Mouse (Mus musculus) right cerebral cortex, postnatal 36 days (tissue): ENCODE results near the gene Aspg.

Source experiments
- DNase-seq, 2 experiments: peaks; one replicate each; pipeline ENCODE4 v3.0.0; 2022; ENCODE audit warnings: low spot score in 2 of 2, mixed read lengths in 1 of 2

The Aspg gene

DNA sequence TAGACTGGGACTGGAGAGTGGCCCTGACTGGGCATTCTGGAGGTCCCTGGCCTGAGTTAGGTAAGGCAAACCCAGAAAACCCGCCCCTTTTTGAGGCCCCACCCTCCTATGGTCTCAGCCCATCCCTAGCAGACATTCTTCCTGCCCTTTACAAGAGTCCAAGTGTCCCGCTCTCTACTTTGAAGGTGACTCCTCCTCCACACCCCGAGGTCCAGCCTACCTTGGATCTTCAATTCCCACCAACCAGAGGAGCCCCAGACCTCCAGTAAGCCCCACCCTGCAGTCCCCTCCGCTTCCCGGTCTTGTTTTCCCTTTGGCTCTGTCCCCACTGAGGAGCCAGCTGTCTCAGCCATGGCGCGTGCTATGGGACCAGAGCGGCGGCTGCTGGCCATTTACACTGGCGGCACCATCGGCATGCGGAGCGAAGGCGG is at the start of gene Aspg:
Aspg (plus strand) TSS at position 139 of the 431 bp plus-strand sequence.
- DNase-seq = no peak

- DNase-seq = peak; percentile 38 to 43
Measured at GRCm38 (mm10) chr12:112077651-112078050, 28.8 kb upstream of the Aspg start.

- DNase-seq = no peak
Measured at GRCm38 (mm10) chr12:112079911-112080310, 26.6 kb upstream of the Aspg start.

- no peak for DNase-seq
Measured at GRCm38 (mm10) chr12:112080911-112081310, 25.6 kb upstream of the Aspg start.

DNA sequence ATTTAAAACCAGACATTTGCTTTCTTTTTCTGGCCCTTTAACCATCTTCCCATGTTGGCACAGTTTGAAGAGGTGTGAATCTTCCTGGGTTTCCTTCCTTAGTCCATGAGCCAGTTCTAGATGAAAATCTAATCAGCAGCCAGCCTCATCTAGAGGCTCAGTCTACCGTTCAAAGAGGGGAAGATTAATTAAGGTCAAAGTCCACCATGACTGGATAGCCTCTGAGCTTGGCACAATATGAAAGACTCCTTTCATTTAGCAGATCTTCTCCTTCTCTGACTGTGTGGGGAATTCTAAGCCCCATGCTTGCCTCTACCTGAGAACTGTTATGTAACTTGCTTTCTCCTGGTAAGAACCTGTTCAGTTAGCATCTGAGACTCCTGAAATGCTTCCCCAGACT is 24.2 kb upstream of the Aspg start:
- DNase-seq = no peak

DNA sequence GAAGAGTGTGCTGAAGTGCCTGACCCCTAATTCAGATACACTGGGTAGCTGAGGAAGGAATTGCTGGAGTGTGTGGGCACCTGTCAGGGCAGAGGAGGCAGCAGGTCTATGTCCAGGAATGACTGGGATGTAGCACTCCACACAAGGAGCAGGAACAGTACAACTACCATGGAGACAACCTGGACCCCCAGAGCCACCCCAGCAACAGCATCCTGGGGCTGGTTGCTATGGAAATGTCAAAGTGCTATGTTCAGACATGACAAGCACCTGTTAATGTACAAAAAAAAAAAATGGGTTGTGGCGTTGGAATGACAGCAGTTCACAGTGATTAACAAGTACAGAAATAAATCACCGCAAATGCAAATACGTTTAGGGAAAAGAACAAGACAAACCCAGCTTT is 20.2 kb upstream of the Aspg start:
- no peak for DNase-seq

- no peak for DNase-seq
Measured at GRCm38 (mm10) chr12:112086726-112087125, 19.8 kb upstream of the Aspg start.

- DNase-seq = no peak
Measured at GRCm38 (mm10) chr12:112088609-112089324, 17.7 kb upstream of the Aspg start.

DNA sequence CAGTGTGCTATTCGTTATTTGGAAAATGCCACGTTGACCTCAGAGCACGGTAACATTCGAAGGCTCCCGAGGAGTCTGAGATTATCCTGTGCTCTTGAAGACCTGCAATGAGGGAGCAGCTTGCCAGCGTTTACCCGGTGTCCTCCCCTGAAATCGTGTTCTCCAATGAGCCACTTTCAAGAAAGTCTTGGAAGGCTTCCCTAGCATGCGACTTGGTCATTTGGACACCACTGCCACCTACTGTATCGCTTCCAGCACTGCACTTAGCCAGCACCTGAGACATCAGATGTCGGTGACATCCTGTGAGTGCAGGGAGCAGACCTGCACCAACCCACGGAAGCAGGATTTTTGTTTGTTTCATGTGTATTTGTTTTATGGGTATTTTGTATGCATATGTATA is 15.4 kb upstream of the Aspg start:
- DNase-seq = peak; percentile 37 to 65

DNA sequence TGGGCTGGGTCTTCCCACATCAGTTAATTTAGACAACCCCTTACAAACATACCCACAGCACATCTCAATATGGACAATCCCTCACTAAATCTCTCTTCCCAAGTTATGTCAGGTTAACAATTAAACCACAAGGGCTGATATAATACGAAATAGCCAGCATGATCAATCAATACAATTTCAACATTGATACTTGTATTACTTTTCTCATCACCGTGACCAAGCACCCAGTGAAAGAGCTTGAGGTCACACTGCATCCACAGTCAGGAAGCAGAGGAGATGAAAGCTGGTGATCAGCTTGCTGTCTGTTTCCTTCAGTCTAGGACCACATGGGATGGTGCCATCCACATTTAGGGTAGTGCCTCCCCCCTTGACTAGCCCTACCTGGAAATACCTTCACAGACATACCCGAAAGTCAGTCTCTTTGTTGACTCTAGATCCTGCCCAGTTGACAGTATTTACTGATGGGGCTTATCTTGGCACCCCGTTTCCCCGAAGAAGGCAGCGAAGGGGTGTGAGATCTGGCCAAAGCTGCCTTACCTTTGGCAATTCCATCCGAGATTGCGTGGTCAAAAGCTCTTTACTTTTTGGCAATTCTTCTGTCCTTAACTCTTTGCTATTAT is 12.1 kb upstream of the Aspg start:
- no peak for DNase-seq

GRCm38 (mm10) chr12:112096051-112096732 is 10.3 kb upstream of the Aspg start:
- DNase-seq = peak; percentile 59 to 66

DNA sequence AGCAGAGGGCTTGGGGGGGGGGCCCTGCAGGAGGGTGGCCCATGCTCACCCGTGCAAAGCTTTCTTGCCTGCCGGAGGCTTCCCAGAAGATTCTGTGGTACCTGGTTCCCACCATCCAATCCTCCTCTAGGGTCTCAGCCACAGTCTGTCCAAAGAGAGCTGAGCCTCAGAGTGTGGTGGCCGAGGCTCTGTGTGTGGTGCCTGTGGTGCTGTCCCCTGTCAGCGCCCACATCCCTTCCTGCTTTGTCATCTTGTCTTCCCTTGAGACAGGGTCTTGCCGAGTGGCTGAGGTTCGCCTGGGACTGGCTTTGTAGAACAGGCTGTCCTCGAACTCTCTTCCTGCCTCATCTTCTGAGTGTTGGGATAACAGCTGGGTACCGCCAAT is 9.8 kb upstream of the Aspg start:
- DNase-seq = no peak

DNA sequence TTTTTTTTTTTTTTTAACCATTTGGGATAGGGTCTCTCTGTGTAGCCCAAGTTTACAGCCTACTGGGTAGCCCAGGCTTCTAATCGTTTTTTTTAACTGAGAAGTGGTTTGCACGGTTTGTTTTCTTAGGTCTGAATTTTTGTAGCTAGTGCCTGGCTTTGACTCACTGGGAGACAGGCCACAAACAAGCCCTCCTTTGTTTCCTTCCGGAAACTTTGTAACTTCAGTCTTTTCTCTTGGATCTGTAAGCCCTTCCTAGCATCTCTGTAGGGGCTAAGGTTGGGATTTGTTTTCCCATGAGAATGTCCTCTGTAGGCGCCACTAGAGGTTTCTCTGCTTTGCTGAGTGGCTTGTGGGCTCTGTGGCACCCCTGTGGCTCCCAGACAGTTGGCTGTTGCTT is 6.4 kb upstream of the Aspg start:
- DNase-seq = no peak

DNA sequence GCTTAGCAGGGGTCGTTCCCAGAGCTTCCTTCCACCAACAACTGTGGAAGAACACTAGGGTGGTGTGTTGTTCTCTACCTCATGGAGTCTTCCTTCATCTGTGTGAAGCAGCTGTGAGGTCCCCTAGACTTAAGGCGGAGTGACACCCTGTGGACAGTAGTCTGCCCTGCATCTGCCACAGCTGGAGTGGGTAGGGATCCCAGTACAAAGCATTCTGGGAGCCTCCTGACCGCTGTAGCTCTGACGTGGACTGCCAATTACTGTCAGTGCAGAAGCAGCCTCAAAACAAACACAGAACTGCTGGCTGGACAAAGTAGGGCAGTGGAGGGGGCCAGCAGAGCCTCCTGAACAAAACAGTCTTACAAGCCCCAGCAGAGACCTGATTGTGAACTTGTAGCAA is 5.4 kb upstream of the Aspg start:
- no peak for DNase-seq

- no peak for DNase-seq
Measured at GRCm38 (mm10) chr12:112103179-112103578, 3.3 kb upstream of the Aspg start.

GRCm38 (mm10) chr12:112104890-112105289 is 1.6 kb upstream of the Aspg start:
- no peak for DNase-seq

DNA sequence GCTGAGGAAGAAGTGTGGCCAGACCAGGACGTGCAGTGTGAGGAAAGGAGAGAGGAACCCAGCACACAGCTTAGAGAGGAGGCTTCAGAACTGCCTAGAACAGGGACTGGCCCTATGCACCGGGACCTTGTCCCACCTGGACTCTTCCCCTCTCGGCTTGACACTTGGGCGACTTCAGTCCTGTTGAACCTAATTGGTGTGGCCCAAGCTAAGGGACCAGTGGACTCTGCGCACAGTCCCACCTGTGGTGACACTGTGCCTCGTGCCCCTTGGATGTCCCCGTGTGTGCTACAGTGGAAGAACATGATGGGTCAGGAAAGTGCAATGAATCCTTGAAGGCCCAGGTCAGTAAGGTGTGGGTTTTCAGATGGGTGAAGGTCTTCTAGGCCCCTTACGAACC is 1.2 kb downstream of the Aspg start:
- DNase-seq = no peak

GRCm38 (mm10) chr12:112108696-112109445 is 2.4 kb downstream of the Aspg start:
- DNase-seq = no peak

- DNase-seq = no peak
Measured at GRCm38 (mm10) chr12:112109701-112110100, 3.2 kb downstream of the Aspg start.

DNA sequence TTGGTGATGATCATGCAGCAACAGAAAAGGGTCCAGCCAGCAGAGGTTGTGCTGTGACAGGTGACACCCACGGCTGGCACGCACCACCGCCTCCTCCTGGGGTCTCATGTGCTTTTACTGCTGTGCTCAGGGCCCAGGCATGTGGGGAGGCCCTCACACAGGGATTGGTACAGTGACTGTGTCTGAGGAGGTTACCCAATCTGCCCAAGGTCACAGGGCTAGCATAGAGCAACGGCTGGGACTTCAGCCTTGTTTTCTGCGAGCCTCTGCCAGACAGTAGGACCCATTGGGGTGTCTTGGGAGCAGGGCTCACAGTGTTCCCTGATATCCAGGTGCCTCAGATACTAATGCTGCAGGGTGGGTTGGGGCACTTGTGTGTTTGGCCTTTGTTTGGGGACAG is 4.8 kb downstream of the Aspg start:
- no peak for DNase-seq

DNA sequence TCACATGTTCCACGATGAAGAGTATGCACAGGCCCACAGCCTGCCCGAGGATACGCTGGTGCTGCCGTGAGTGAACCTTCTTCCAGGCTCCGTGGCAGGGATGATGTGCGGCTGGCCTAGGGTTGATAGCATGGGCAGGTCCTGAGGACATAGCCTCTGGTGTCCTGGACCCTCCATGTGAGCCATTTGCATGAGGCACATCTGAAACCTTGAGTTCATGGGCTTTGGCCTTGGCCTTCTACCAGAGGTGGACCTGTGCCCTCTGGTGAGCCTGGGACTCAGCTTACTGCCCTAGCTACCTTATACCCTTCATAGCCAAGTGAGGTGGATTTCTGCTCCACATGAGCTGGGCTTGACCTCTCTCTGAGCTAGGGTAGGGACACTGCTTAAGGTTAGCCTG is 5.8 kb downstream of the Aspg start:
- no peak for DNase-seq

DNA sequence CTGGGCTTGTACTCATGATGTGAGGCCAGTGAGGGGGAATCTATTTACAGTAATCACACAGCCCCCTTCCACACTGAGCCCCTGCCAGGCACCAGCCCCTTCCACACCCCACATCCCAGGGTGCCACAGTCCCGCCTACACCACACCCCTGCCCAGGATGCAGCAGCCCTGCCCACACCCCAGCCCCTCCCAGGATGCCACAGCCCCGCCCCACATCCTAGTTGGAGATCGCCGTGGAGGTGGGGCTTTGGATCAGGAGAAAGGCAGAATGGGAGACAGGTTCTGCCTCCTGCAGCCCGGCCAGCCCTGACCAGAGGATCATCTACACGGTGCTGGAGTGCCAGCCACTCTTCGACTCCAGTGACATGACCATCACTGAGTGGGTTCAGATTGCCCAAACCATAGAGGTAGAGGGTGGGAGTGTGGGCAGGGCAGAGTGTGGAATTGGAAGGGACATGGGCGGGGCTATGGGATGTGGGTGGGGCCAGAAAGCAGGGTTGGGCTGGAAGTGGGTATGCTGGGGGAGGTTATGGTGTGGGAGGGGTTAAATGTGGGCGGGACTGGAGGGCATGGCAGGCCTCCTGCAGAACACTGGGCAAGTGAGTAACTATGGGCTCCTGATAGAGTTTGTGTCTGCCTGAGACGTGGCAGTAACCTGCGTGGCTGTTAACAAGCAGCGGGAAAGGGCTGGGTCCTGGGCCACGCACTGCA is 6.4 kb downstream of the Aspg start:
- DNase-seq = no peak
